Mouse (Mus musculus) cerebellum, adult 2 months (tissue): Measurements from ENCODE around the gene Creb3l4.

ENCODE experiments used
- CTCF ChIP-seq: fragments of 200-500 bp; IDR thresholded peaks from 2 replicates; pipeline ENCODE4 v1.5.1; 2011; ENCODE audit warnings: low read depth, mild to moderate bottlenecking, control low read depth, low read length, moderate library complexity, borderline replicate concordance; ENCODE audit not compliant: insufficient read depth
- POLR2A ChIP-seq: fragments of 200-500 bp; IDR thresholded peaks from 2 replicates; pipeline ENCODE4 v1.6.1; 2011; ENCODE audit warnings: low read length, control low read depth, borderline replicate concordance; ENCODE audit not compliant: insufficient read depth

DNA sequence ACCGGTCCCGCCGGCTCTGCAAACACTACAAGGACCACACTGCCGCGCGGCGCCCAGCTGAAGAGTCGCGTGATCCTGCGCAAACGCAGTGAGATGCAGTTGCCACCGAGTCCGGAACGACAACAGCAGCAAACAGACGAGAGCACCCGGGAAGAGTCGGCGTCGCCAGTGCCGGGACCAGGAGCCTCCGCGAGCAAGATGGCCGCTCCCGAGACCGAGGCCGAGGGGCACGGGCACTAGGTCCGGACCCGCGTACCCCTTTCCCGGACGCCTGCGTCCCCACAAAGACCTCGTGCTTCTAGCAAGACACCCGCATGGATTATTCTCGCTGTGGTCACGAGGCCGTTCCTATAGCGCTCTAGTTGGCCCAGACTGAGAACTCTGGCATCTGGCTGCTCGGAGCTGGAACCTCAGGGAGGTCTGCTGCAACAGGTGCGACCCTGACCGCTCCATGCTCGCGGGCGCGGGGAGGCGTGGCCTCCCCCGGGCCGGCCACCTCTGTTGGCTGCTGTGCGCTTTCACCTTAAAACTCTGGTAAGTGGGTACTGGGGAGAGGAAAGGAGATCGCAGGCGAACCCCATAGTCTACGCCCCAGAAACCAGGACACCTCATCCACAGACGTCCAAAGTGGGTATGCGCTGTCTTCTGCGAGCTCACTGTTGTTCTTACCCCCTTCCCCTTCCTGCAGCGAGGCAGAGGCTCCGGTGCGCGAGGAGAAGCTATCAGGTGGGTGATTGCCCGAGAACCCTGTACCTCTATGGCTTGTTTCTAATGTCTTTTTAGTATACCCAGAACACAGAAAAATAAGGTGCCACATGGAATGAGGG is 11.6 kb downstream of the Creb3l4 start, which contains the start of gene Jtb:
- TF ChIP-seq CTCF = no peak
- peak; percentile 75 for TF ChIP-seq POLR2A
